Mouse (Mus musculus) T-helper 2 cell (primary cell): ENCODE data around the gene Gm43302.
"Not testable (repeated sequence)": the region's sequence is repeated elsewhere in the genome, so short reads cannot be mapped to it uniquely, and the experiment has no call there.

ENCODE experiments used
- in situ Hi-C: fragments of 300-600 bp; cut with MboI, MseI; formaldehyde crosslinking; loops from one replicate; pipeline ENCODE4 v1.15.1; 2025; ENCODE audit warnings: high pct_unique_total_duplicates

The Gm43302 gene

DNA sequence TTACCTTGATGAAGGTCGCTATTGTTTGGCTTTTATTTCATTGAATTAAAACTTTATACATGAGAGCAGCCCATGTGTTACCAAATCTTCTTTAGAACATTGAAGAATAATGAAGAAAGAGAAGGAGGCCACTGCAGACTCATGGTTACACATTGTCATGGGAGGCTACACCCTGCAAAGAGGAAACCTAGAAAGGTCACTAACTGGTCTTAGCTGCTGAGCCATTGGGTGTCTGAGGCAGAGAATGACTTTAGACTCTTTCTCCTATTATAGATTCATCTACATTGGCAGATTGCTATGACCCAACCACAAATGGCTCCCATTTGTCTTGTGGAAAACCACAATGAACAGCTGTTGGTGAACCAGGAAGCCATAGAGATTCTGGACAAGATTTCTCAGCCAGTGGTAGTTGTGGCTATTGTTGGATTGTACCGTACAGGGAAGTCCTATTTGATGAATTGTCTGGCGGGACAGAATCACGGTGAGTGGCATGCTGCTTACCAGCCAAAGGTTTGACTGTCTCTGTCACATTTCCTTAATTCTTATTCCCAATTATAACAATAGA lies 92.6 kb downstream of the Gm43302 start:
- in situ Hi-C loops: not testable (repeated sequence)

DNA sequence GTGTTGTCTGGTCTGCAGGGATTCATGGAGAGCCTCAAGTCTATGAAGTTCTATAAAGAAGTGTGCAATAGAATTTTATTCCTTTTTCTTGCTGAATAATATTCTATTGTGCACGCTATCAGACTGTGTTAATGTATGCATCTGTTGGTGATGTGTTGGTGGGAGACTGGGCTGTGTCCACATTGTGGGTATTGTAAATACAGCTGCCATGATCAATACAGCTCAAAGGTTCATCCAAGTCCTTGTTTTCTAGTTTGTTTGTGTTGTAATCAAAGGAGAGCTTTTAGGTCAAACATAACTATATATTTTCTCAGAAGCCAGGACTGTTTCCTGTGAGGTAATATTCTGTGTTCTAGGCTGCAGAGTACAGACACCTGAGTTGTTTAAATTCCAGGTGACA lies 94.3 kb downstream of the Gm43302 start:
- in situ Hi-C loops: loop anchor here (5.0 kb wide), 1 partner anchor 43 kb away; no protein-coding TSS in a partner anchor

GRCm38 (mm10) chr5:105197915-105198560 lies 95.5 kb downstream of the Gm43302 start:
- in situ Hi-C loops: loop anchor here (5.0 kb wide), 1 partner anchor 44 kb away; no protein-coding TSS in a partner anchor

DNA sequence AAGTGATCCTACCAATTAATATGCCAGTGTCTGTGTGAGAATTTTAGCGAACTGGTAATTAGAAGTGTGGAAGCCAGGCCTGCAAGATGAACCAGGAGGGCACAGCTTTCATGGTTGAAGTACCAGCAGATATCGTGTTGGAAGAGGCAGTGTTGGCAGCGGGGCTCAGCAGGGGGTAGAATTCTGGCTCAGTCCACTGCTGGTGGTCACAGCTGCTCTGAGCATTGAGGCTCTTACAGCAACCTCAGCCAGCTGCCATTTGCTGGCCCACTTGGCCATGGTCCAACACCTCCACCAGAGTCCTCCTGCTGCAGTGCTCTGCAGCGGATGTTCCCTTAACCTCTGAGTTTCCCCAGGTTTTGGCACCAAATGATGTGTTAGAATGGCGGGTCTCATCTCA lies 97.2 kb downstream of the Gm43302 start:
- in situ Hi-C loops: loop anchor here (5.0 kb wide), 1 partner anchor 46 kb away; no protein-coding TSS in a partner anchor

DNA sequence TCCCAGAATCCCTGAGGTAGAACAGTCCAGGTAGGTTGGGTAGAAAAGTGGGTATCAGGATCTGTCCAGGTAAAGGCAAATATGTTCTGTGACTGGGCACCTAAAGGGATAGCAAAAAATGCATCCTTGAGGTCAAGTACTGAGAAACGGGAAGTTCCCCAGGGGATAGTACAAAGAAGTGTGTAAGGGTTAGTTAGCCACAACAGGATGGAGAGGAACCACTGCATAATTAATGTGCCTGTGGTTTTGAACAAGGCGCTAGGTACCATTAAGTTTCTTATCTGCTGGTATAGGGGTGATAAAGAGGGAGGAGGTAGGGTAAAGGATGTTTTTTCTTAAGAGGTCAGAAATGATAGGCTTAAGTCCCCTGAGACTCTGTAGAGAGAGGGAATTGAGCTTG lies 101.0 kb downstream of the Gm43302 start:
- in situ Hi-C loops: not testable (repeated sequence)

- in situ Hi-C loops: no loop called here
Observed at GRCm38 (mm10) chr5:105181446-105181845, 112.0 kb downstream of the Gm43302 start.
